Mouse (Mus musculus): ENCODE measurements around the gene Ap1s1. TPM values are rescaled to one million over a fixed set of nuclear protein-coding genes. Genes with fewer than 3 reads are reported as not detected.
A peak's percentile ranks its signal among the peaks of the same experiment; 100 is the strongest.

Ap1s1 gene
- polyA plus RNA-seq, 1 experiment from 2014 or later: 214 TPM

DNA sequence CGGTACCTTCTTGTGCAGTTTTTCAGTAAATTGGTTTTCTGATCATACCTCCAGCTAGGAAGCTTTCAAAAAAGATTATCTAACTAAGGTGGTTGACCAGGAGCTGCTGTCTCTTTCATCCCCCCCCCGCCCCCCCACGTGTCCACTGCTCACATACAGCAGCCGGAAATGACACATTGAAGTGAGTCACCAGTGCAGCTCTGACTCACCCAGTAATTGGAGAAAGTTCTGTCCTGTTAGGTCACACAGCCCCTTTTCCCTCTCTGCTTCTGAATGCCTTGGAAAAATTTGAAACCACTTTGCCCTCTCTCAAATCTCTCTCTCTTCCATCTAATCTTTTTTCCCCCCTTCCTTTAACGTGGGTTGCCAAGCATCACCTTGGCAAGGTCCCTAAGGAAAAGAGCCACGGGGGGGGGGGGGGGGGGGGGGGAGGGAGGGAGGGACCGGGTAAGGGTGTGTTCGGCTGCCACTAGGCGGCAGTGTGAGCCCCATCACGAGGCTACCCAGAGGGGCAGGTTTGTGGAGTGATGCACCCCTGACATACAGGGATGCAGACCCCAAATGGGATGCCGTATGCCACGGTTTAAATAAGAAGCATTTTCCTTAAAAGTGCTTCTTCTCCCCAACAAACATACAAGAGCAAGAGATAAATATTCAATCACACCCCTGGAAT is 16.0 kb upstream of the Ap1s1 start:
- Histone ChIP-seq H3K4me1 (no peaks in the 10 kb centered on the region), H3K27me3 (no peaks in the 10 kb centered on the region), H3K27ac (replicated peaks) (no peak overlapping the region), H3K36me3 (no peaks in the 10 kb centered on the region), H3K4me2 (replicated peaks) (no peak overlapping the region), H3K4me3 (no peak overlapping the region), H3K9me3 (no peaks in the 10 kb centered on the region), H3K9ac (replicated peaks) (no peak overlapping the region)
- WGBS: 26% methylated on average over 10 of the region's 12 CpGs
- no peak for ATAC-seq (ENCODE audit: low FRiP score, low read depth)

DNA sequence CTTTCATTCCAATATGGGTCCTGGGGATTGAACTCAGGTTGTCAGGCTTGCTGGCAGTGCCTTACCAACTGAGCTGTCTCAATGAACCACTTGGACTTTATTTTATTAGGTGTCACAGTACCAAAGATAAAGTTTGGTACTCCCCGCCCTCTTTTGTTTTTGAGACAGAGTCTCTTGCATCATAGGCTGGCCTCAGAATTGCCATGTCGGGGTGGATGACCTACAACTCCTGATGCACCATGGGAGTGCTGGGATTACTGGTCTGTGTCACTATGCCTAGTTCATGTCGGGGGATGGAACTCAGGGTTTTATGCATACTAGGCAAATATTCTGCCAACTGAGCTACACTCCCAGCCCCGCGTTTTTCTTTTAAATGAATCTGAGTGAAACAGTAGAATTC is 8.9 kb upstream of the Ap1s1 start:
- Histone ChIP-seq H3K4me1 (no peaks in the 10 kb centered on the region), H3K4me2 (replicated peaks) (no peak overlapping the region), H3K9ac (replicated peaks) (no peak overlapping the region), H3K9me3 (no peaks in the 10 kb centered on the region), H3K27ac (replicated peaks) (no peak overlapping the region), H3K27me3 (no peaks in the 10 kb centered on the region), H3K36me3 (no peaks in the 10 kb centered on the region), H3K4me3 (no peak overlapping the region)
- ATAC-seq (ENCODE audit: low FRiP score, low read depth): no peak
- WGBS: 86% methylated on average over 5 of the region's 5 CpGs

DNA sequence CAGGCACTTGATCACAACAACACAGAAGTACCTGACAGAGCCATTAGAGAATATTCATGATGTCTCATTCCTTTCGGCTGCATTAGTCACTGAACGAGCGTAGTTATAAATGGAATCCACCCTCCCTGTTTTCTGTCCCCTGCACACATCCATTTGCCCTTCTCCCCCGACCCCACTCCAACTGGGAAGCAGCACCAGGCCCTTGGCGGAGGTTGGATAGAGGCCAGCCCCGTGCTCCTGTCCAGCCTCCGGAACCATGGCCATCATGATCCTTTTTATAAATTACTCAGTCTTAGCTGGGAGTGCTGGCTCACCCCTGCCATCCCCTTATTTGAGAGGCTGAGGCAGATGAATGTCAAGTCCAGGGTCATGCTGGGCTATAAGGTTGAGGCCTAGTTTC is 8.4 kb upstream of the Ap1s1 start:
- Histone ChIP-seq H3K4me2 (replicated peaks) (no peak overlapping the region), H3K9me3 (no peaks in the 10 kb centered on the region), H3K4me3 (no peak overlapping the region), H3K36me3 (no peaks in the 10 kb centered on the region), H3K27ac (replicated peaks) (no peak overlapping the region), H3K4me1 (no peaks in the 10 kb centered on the region), H3K27me3 (no peaks in the 10 kb centered on the region), H3K9ac (replicated peaks) (no peak overlapping the region)
- ATAC-seq (ENCODE audit: low FRiP score, low read depth): no peak
- WGBS: 92% methylated on average over 7 of the region's 7 CpGs

DNA sequence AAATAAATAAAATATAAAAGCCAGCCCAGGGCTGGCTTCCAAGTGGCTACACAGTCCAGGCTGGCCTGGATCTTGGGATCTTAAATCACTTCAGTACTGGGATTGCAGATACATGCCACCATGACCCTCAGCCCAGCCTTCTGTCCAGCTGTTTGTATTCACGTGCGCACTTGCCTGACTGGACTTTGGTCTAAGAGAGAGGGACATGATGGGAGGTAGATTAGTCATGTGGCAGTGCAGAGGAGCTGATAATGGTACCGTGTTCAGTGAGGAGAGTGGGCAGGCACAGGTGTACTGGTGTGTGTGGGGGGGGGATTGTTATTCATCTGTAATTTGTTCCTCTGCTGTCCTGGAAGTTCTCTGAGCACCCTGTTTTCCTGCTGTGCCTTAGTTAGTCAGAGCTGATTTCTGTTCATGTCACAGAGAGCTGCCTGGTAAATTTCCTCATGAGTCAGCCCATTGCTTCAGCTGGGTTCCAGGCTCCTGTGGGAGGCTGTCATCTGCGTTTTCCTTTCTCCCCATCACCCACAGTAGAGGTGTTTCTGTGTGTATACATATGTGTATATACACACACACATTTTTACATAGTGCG is 6.1 kb upstream of the Ap1s1 start:
- 85% methylated on average over 5 of the region's 5 CpGs for WGBS
- no peaks in the 10 kb centered on the region for H3K36me3 ChIP-seq
- no peaks in the 10 kb centered on the region for H3K4me1 ChIP-seq
- H3K9ac ChIP-seq (replicated peaks): no peak overlapping the region
- no peaks in the 10 kb centered on the region for H3K27me3 ChIP-seq
- H3K9me3 ChIP-seq: no peaks in the 10 kb centered on the region
- H3K4me2 ChIP-seq (replicated peaks): no peak overlapping the region
- H3K27ac ChIP-seq (replicated peaks): no peak overlapping the region
- H3K4me3 ChIP-seq: no peak overlapping the region
- ATAC-seq (ENCODE audit: low FRiP score, low read depth): no peak

DNA sequence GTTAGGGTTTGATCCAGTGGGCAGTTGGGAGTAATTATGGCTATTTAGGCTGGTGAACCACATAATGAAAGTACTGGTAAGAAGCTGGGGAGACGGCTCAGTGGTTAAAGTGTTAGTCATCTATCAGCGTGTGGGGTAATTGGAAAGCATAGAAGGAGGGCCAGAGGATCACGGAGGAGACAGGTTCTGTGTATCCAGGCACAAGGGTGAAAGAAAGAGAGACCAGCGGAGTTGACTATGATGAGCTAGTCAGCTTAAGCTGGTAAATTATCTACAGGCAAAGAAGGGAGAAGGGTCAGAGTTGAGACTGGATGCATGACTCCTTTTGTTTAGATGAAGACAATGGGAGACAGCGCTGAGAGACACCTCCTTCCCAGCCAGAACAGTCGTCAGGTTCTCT is 5.2 kb upstream of the Ap1s1 start:
- no peak for ATAC-seq (ENCODE audit: low FRiP score, low read depth)
- no peaks in the 10 kb centered on the region for H3K27me3 ChIP-seq
- 59% methylated on average over 6 of the region's 6 CpGs for WGBS
- H3K9ac ChIP-seq (replicated peaks): no peak overlapping the region
- no peaks in the 10 kb centered on the region for H3K9me3 ChIP-seq
- no peak overlapping the region for H3K4me2 ChIP-seq (replicated peaks)
- no peaks in the 10 kb centered on the region for H3K36me3 ChIP-seq
- H3K27ac ChIP-seq (replicated peaks): no peak overlapping the region
- no peak overlapping the region for H3K4me3 ChIP-seq
- H3K4me1 ChIP-seq: peaks cover 5% of the 10 kb centered on the region

DNA sequence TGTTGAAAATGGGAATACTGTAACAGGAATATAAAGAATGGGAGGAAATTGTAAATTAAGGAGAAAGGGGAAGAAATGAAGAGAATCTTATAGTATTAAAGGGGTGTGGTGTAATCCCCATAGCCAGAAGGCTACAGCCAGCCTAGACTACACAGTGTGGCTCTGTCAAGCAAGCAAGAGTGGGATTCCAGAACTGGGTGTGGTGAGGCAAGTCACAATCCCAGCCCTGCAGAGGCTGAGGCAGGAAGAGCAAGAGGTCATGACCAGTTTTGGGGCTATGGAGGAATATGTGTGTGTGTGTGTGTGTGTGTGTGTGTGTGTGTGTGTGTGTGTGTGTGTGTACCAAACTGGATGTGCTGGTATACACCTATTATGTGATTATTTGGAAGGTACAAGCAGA is 1.1 kb upstream of the Ap1s1 start:
- Histone ChIP-seq H3K9ac (replicated peaks) (no peak overlapping the region), H3K4me2 (replicated peaks) (no peak overlapping the region), H3K4me3 (no peak overlapping the region), H3K36me3 (peaks cover 11% of the 10 kb centered on the region), H3K9me3 (no peaks in the 10 kb centered on the region), H3K27ac (replicated peaks) (no peak overlapping the region), H3K27me3 (no peaks in the 10 kb centered on the region), H3K4me1 (peaks cover 12% of the 10 kb centered on the region)
- no peak for ATAC-seq (ENCODE audit: low FRiP score, low read depth)

DNA sequence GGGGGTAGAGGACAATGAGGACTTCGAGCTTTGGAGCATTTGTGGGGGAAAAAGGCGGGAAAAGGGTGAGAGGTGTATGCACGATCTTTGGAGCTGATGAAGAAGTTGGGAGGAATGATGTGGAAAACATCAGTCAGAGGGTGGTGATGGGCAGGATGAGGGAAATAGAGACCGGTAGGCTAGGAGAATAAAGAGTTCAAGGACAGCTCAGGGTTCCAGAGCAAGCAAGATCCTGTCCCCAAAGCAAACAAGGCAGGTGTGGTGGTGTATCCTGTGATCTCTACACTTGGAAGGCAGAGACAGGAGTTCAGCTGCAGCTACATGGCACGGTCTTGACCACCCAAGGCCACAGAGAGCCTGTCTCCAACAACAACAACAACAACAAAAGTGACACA is 386 bp upstream of the Ap1s1 start:
- Histone ChIP-seq H3K4me1 (peaks cover 12% of the 10 kb centered on the region), H3K9ac (replicated peaks) (peak overlapping the region; percentile 68; the same call in 1 of the 2 replicates), H3K9me3 (no peaks in the 10 kb centered on the region), H3K36me3 (peaks cover 18% of the 10 kb centered on the region), H3K27ac (replicated peaks) (peak overlapping the region; percentile 71), H3K4me3 (peak overlapping the region; percentile 56; the same call in 1 of the 2 replicates), H3K4me2 (replicated peaks) (peak overlapping the region; percentile 73), H3K27me3 (no peaks in the 10 kb centered on the region)
- no peak; the same call in 1 of the 2 replicates for ATAC-seq (ENCODE audit: low FRiP score, low read depth)
- WGBS: 23% methylated on average over 5 of the region's 5 CpGs

DNA sequence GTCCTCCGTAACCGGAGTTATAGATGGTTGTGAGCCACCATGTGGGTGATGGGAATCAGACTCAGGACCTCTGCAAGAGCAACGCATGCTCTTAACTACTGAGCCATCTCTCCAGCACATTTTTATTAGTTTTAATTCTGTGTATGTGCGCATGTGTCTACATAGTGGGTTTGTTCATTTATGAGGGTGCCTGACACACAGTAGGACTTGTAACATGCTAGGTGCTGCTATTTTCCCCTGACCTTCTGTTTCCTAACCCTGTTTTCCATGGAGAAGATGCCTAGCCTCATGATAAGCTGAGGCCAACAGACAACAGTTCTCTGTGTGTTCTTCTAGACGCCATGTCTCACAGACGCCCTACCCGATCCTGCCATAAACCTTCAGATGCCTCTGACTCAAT is 1.9 kb downstream of the Ap1s1 start:
- Histone ChIP-seq H3K9ac (replicated peaks) (no peak overlapping the region), H3K27me3 (no peaks in the 10 kb centered on the region), H3K9me3 (no peaks in the 10 kb centered on the region), H3K36me3 (peaks cover 38% of the 10 kb centered on the region), H3K4me3 (no peak overlapping the region), H3K4me2 (replicated peaks) (no peak overlapping the region), H3K27ac (replicated peaks) (no peak overlapping the region), H3K4me1 (peaks cover 12% of the 10 kb centered on the region)
- WGBS: 96% methylated on average over 7 of the region's 7 CpGs
- ATAC-seq (ENCODE audit: low FRiP score, low read depth): no peak

DNA sequence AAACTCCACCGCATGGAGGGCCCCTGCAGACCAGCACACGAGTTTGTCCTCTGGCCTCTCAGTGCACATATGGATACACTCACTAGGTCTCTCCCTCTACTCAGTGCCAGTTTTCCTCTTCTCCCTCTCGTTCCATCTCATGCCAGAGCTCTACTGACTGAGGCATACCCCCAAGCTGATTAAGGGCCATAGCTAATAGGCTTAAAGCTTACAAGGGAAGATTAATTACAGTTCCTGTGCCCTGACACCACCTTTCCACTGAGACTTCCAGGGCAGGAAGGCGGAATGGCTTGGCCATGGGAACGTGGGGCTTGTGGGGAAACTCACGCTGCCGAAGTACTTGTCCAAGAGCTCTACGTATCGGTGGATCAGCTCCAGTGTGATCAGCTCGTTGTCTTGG is 4.5 kb downstream of the Ap1s1 start:
- Histone ChIP-seq H3K27ac (replicated peaks) (no peak overlapping the region), H3K4me2 (replicated peaks) (no peak overlapping the region), H3K9ac (replicated peaks) (no peak overlapping the region), H3K9me3 (no peaks in the 10 kb centered on the region), H3K4me3 (no peak overlapping the region), H3K36me3 (peaks cover 64% of the 10 kb centered on the region), H3K4me1 (peaks cover 9% of the 10 kb centered on the region), H3K27me3 (no peaks in the 10 kb centered on the region)
- 85% methylated on average over 10 of the region's 10 CpGs for WGBS
- no peak for ATAC-seq (ENCODE audit: low FRiP score, low read depth)

DNA sequence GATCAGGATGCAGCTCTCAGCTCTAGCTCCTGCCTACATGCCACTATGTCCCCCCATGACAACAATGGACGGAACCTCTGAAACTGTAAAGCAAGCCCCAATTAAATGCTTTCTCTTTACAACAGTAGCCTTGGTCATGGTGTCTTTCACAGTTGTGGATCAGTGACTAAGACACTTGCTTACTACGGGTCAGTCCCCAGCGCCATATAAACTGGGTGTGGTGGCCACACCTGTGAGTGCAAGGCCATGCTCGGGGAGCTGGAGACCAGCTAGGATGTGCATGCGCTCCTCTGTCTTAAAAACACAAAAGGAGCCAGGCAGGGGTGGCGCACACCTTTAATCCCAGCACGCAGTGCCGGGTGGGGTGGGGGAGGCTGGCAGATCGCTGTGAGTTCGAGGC is 6.5 kb downstream of the Ap1s1 start:
- H3K36me3 ChIP-seq: peaks cover 76% of the 10 kb centered on the region
- no peak for ATAC-seq (ENCODE audit: low FRiP score, low read depth)

DNA sequence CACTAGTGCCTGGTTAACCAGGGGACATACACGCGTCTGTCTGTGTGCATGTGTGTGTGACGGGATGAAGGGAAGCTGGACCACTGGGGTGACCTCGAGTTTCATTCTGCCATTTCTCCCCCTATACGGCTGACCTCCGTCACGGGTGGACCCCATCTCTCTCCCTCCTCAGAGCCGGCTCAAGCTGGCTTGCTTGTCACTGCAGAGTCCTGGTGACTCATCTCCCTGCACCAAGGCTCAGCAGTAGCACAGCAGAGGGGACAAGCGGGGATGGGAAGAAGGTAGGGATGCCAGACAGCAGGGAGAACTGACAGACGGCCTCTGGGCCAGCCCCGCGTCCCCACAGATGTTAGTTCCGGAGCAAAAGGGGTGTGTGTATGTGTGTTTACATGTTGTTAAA is 9.7 kb downstream of the Ap1s1 start:
- Histone ChIP-seq H3K9me3 (no peaks in the 10 kb centered on the region), H3K9ac (replicated peaks) (no peak overlapping the region), H3K27ac (replicated peaks) (no peak overlapping the region), H3K27me3 (peaks cover 33% of the 10 kb centered on the region), H3K36me3 (peaks cover 57% of the 10 kb centered on the region), H3K4me1 (peaks cover 17% of the 10 kb centered on the region), H3K4me2 (replicated peaks) (no peak overlapping the region), H3K4me3 (no peak overlapping the region)
- WGBS: 92% methylated on average over 13 of the region's 13 CpGs
- no peak for ATAC-seq (ENCODE audit: low FRiP score, low read depth)

More for the DNA sequence above, 6.5 kb downstream of the Ap1s1 start:
- 94% methylated on average over 10 of the region's 10 CpGs for whole genome bisulfite sequencing
- Histone ChIP-seq H3K9me3 (no peaks in the 10 kb centered on the region), H3K4me3 (no peak overlapping the region), H3K4me1 (no peaks in the 10 kb centered on the region), H3K27ac (replicated peaks) (no peak overlapping the region), H3K9ac (replicated peaks) (no peak overlapping the region), H3K4me2 (replicated peaks) (no peak overlapping the region), H3K27me3 (peaks cover 2% of the 10 kb centered on the region)

DNA sequence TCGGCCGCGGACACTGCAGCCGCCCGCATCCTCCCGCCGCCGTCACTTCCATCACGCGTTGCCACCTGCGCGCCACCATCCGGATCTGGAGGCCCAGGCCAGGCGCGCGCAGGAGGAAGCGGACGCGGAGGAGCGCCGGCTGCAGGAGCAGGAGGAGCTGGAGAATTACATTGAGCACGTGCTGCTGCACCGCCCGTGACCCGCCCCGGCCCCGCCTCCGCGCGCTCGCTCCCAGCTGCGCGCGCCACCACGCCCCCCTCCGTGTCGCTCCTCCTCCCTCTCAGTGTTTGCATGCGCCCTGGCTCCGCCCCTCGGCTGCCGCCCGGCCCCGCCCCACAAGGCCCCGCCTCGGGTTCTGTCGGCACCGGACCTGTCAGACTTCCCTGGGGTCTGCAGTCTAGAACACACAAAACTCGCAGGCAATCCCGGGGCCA is 13.3 kb downstream of the Ap1s1 start:
- Histone ChIP-seq H3K36me3 (peaks cover 24% of the 10 kb centered on the region), H3K4me3 (peak overlapping the region; percentile 52), H3K27ac (replicated peaks) (0 out of 2 replicates have a peak overlapping the region, but pooled peaks have one; percentile 2), H3K9me3 (no peaks in the 10 kb centered on the region), H3K9ac (replicated peaks) (peak overlapping the region; percentile 55), H3K27me3 (peaks cover 66% of the 10 kb centered on the region), H3K4me1 (peaks cover 41% of the 10 kb centered on the region), H3K4me2 (replicated peaks) (peak overlapping the region; percentile 97)
- WGBS: under 1% methylated on average over 44 of the region's 49 CpGs
- peak; percentile 61 for ATAC-seq (ENCODE audit: low FRiP score, low read depth)
